Mouse (Mus musculus) frontal cortex, postnatal 14 days (tissue): ENCODE measurements around the gene Rundc3a.

Experiments used
- DNase-seq, 2 experiments: peaks; one replicate each; pipeline ENCODE4 v3.0.0; 2022; ENCODE audit warnings: low spot score in 2 of 2

Gene Rundc3a

GRCm38 (mm10) chr11:102432896-102433295 lies 39.7 kb downstream of the Rundc3a start:
- peak; percentile 18 to 43 for DNase-seq

GRCm38 (mm10) chr11:102433866-102434265 lies 40.7 kb downstream of the Rundc3a start:
- no peak for DNase-seq

- DNase-seq, result peak; percentile 83 to 91
These were observed 41.2 kb downstream of the Rundc3a start for GRCm38 (mm10) chr11:102434406-102434805.

GRCm38 (mm10) chr11:102434816-102435705 lies 41.9 kb downstream of the Rundc3a start:
- no peak for DNase-seq

GRCm38 (mm10) chr11:102435754-102436470 lies 42.7 kb downstream of the Rundc3a start:
- DNase-seq, result peak; percentile 19 to 29

GRCm38 (mm10) chr11:102436471-102436790 lies 43.2 kb downstream of the Rundc3a start:
- DNase-seq, result peak in 1 of 2 experiments; percentile 23

- peak; percentile 50 to 60 for DNase-seq
These were observed 44.2 kb downstream of the Rundc3a start for GRCm38 (mm10) chr11:102437120-102438061.

- DNase-seq, result peak; percentile 62 to 80
These were observed 45.2 kb downstream of the Rundc3a start for GRCm38 (mm10) chr11:102438212-102439092.

- DNase-seq, result peak in 1 of 2 experiments; percentile 16
These were observed 46.2 kb downstream of the Rundc3a start for GRCm38 (mm10) chr11:102439093-102440082.

- DNase-seq, result no peak
These were observed 47.1 kb downstream of the Rundc3a start for GRCm38 (mm10) chr11:102440255-102440654.

- DNase-seq, result no peak
These were observed 48.2 kb downstream of the Rundc3a start for GRCm38 (mm10) chr11:102441434-102441833.

- no peak for DNase-seq
These were observed 48.9 kb downstream of the Rundc3a start for GRCm38 (mm10) chr11:102442089-102442488.

GRCm38 (mm10) chr11:102443740-102444139 lies 50.5 kb downstream of the Rundc3a start:
- DNase-seq, result no peak

- no peak for DNase-seq
These were observed 51.1 kb downstream of the Rundc3a start for GRCm38 (mm10) chr11:102444321-102444720.

GRCm38 (mm10) chr11:102444781-102445180 lies 51.6 kb downstream of the Rundc3a start:
- no peak for DNase-seq

- no peak for DNase-seq
These were observed 52.2 kb downstream of the Rundc3a start for GRCm38 (mm10) chr11:102445264-102445890.

GRCm38 (mm10) chr11:102445891-102446361 lies 52.7 kb downstream of the Rundc3a start:
- DNase-seq, result no peak

- no peak for DNase-seq
These were observed 53.6 kb downstream of the Rundc3a start for GRCm38 (mm10) chr11:102446581-102447461.
